Mouse (Mus musculus): ENCODE results near the gene Nectin2. TPM values are rescaled to one million over a fixed set of nuclear protein-coding genes. Genes with fewer than 3 reads are reported as not detected.

The Nectin2 gene
- polyA plus RNA-seq, 1 experiment from 2014 or later: 67.1 TPM

DNA sequence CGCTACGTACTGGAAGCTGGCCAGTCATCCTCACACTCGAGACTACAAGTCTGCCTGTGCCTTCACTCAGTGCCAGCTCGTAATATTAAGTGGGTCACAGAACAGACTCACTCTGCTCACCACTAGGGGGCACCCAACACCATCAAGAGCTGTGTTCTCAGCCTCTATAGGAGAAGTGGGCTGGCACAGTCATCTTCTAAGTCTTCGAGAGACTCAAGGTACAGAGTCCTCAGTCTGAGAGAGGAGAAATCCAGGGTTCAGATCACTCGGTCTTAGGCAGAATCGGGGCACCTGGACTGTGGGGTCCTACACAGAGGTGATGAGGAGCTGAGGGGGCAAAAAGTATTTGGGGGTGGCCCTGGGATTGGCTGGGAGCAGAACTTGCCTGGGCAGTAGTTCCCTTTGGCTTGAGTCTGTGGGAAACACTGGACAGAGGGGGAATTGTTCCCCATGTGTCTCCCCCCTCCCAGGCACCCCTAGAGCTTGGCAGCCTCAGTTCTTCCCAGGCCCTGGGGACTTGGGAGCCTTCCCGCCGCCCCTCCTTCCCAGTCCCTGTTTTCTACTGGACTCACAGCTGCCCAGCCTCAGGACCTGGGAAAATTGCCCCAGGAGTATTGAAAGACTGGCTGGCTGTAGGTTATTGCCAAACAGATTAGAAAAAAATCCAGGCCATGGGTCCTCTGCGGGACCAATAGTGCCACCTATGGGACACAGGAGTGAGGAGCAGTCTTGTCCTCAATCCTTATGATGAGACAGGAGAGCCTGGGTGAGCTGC lies 81.1 kb downstream of the Nectin2 start:
- peak; percentile 57 for ATAC-seq (ENCODE audit: low FRiP score)
- WGBS: 8% methylated on average over 10 of the region's 10 CpGs
- Histone ChIP-seq H3K4me1 (peaks cover 10% of the 10 kb centered on the region), H3K4me2 (replicated peaks) (0 out of 2 replicates have a peak overlapping the region, but pooled peaks have one; percentile 5), H3K4me3 (no peak overlapping the region), H3K9me3 (replicated peaks) (no peaks in the 10 kb centered on the region), H3K9ac (0 out of 2 replicates have a peak overlapping the region, but pooled peaks have one; percentile 3), H3K27me3 (no peaks in the 10 kb centered on the region), H3K27ac (0 out of 2 replicates have a peak overlapping the region, but pooled peaks have one; percentile 4), H3K36me3 (no peaks in the 10 kb centered on the region)

DNA sequence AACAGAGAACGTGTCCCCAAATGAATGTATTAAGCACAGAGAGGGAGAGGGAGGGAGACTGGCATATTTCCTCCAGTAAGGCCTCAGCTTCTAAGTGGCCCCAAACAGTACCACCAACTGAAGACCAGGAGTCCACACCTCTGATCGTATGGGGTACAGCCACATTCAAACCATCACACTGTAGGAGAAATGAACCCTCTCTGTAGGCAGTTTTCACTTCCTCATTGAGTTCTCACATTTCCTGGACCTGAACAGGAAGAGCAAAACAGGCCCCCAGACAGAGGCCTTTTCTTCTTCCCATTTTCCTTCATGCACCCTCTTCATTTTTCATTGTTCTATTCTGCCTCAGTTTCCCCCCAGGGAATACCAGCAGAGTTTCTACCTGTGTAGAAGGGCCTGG lies 82.8 kb downstream of the Nectin2 start:
- H3K9ac ChIP-seq: no peak overlapping the region

GRCm38 (mm10) chr7:19666750-19667149 lies 83.5 kb downstream of the Nectin2 start:
- 67% methylated on average over 3 of the region's 3 CpGs for WGBS
- ATAC-seq (ENCODE audit: low FRiP score): no peak
- no peaks in the 10 kb centered on the region for H3K9me3 ChIP-seq (replicated peaks)
- no peak overlapping the region for H3K4me2 ChIP-seq (replicated peaks)
- H3K27me3 ChIP-seq: no peaks in the 10 kb centered on the region
- H3K4me3 ChIP-seq: no peak overlapping the region
- H3K36me3 ChIP-seq: no peaks in the 10 kb centered on the region
- H3K4me1 ChIP-seq: peaks cover 19% of the 10 kb centered on the region
- no peak overlapping the region for H3K9ac ChIP-seq
- H3K27ac ChIP-seq: no peak overlapping the region

More for the DNA sequence above, 82.8 kb downstream of the Nectin2 start:
- 70% methylated on average over 2 of the region's 2 CpGs for WGBS
- ATAC-seq (ENCODE audit: low FRiP score): no peak
- Histone ChIP-seq H3K4me2 (replicated peaks) (no peak overlapping the region), H3K27me3 (no peaks in the 10 kb centered on the region), H3K4me3 (no peak overlapping the region), H3K4me1 (peaks cover 19% of the 10 kb centered on the region), H3K27ac (no peak overlapping the region), H3K36me3 (no peaks in the 10 kb centered on the region), H3K9me3 (replicated peaks) (no peaks in the 10 kb centered on the region)

Other genes starting within 250 kb of the Nectin2 start
- gene Bloc1s3, start 242.1 kb downstream of the Nectin2 start, polyA plus RNA-seq (2016; fragmentation: Nextera tagmentation; extraction: Ambion mirVana): 4.6 and 4.8 TPM in 2 replicates
- gene Trappc6a, start 242.1 kb downstream of the Nectin2 start, polyA plus RNA-seq (2016; fragmentation: Nextera tagmentation; extraction: Ambion mirVana): 41.7 and 48.1 TPM in 2 replicates
- 0.23 TPM in 1 of 2 replicates, not detected in the other for gene Nkpd1, start 232.6 kb downstream of the Nectin2 start, polyA plus RNA-seq (2016; fragmentation: Nextera tagmentation; extraction: Ambion mirVana)
- 41.7 and 43.8 TPM in 2 replicates for gene Ppp1r37, start 187.4 kb downstream of the Nectin2 start, polyA plus RNA-seq (2016; fragmentation: Nextera tagmentation; extraction: Ambion mirVana)
- gene Zfp296, start 173.2 kb downstream of the Nectin2 start, polyA plus RNA-seq (2016; fragmentation: Nextera tagmentation; extraction: Ambion mirVana): 0.30 TPM in 1 of 2 replicates, not detected in the other
- gene Gemin7, start 172.9 kb downstream of the Nectin2 start, polyA plus RNA-seq (2016; fragmentation: Nextera tagmentation; extraction: Ambion mirVana): 121 and 145 TPM in 2 replicates
- gene Clasrp, start 146.0 kb downstream of the Nectin2 start, polyA plus RNA-seq (2016; fragmentation: Nextera tagmentation; extraction: Ambion mirVana): 70.1 and 73.6 TPM in 2 replicates
- gene Relb, start 121.0 kb downstream of the Nectin2 start, polyA plus RNA-seq (2016; fragmentation: Nextera tagmentation; extraction: Ambion mirVana): 5.9 and 6.5 TPM in 2 replicates
- 112 and 115 TPM in 2 replicates for gene Clptm1, start 85.5 kb downstream of the Nectin2 start, polyA plus RNA-seq (2016; fragmentation: Nextera tagmentation; extraction: Ambion mirVana)
- gene Apoc2, start 72.5 kb downstream of the Nectin2 start, polyA plus RNA-seq (2016; fragmentation: Nextera tagmentation; extraction: Ambion mirVana): 0.46 TPM in 1 of 2 replicates, not detected in the other
- not detected in 2 replicates for gene Gm44805, start 69.1 kb downstream of the Nectin2 start, polyA plus RNA-seq (2016; fragmentation: Nextera tagmentation; extraction: Ambion mirVana)
- gene Apoc4, start 69.0 kb downstream of the Nectin2 start, polyA plus RNA-seq (2016; fragmentation: Nextera tagmentation; extraction: Ambion mirVana): 0.10 TPM in 1 of 2 replicates, not detected in the other
- gene Apoc1, start 57.8 kb downstream of the Nectin2 start, polyA plus RNA-seq (2016; fragmentation: Nextera tagmentation; extraction: Ambion mirVana): 3.8 and 4.7 TPM in 2 replicates
- 228 and 246 TPM in 2 replicates for gene Apoe, start 51.3 kb downstream of the Nectin2 start, polyA plus RNA-seq (2016; fragmentation: Nextera tagmentation; extraction: Ambion mirVana)
- 136 and 138 TPM in 2 replicates for gene Tomm40, start 35.0 kb downstream of the Nectin2 start, polyA plus RNA-seq (2016; fragmentation: Nextera tagmentation; extraction: Ambion mirVana)
- 21.0 and 25.1 TPM in 2 replicates for gene Bcam, start 20.5 kb upstream of the Nectin2 start, polyA plus RNA-seq (2016; fragmentation: Nextera tagmentation; extraction: Ambion mirVana)
- 1.0 and 1.3 TPM in 2 replicates for gene Cblc, start 46.3 kb upstream of the Nectin2 start, polyA plus RNA-seq (2016; fragmentation: Nextera tagmentation; extraction: Ambion mirVana)
- gene Bcl3, start 72.3 kb upstream of the Nectin2 start, polyA plus RNA-seq (2016; fragmentation: Nextera tagmentation; extraction: Ambion mirVana): 1.1 and 2.1 TPM in 2 replicates
- gene Gm19345, start 101.5 kb upstream of the Nectin2 start, polyA plus RNA-seq (2016; fragmentation: Nextera tagmentation; extraction: Ambion mirVana): 1.1 and 1.7 TPM in 2 replicates
- gene Ceacam16, start 110.8 kb upstream of the Nectin2 start, polyA plus RNA-seq (2016; fragmentation: Nextera tagmentation; extraction: Ambion mirVana): not detected in 2 replicates
- gene Ceacam19, start 137.5 kb upstream of the Nectin2 start, polyA plus RNA-seq (2016; fragmentation: Nextera tagmentation; extraction: Ambion mirVana): not detected in 2 replicates
- 4.6 and 6.1 TPM in 2 replicates for gene Pvr, start 170.7 kb upstream of the Nectin2 start, polyA plus RNA-seq (2016; fragmentation: Nextera tagmentation; extraction: Ambion mirVana)
- 0.32 TPM in 1 of 2 replicates, not detected in the other for gene Igsf23, start 200.3 kb upstream of the Nectin2 start, polyA plus RNA-seq (2016; fragmentation: Nextera tagmentation; extraction: Ambion mirVana)
- not detected in 2 replicates for gene Ceacam20, start 214.9 kb upstream of the Nectin2 start, polyA plus RNA-seq (2016; fragmentation: Nextera tagmentation; extraction: Ambion mirVana)
- gene Nlrp9b, start 241.0 kb upstream of the Nectin2 start, polyA plus RNA-seq (2016; fragmentation: Nextera tagmentation; extraction: Ambion mirVana): not detected in 2 replicates